Mouse (Mus musculus) erythroblast, embryonic 14.5 days (primary cell): ENCODE measurements around the gene Litaf.

ENCODE experiments used
- GATA1 ChIP-seq: IDR thresholded peaks from 2 replicates; pipeline ENCODE4 v1.6.1; 2012; ENCODE audit warnings: low read length, inconsistent platforms, mixed read lengths
- TAL1 ChIP-seq: IDR thresholded peaks from 3 replicates; pipeline ENCODE4 v1.6.1; 2012; ENCODE audit warnings: low read length, inconsistent platforms, mixed read lengths

GRCm38 (mm10) chr16:11051134-11051533 is 14.8 kb downstream of the Litaf start:
- TF ChIP-seq TAL1 (no peak), GATA1 (no peak)
